Mouse (Mus musculus) spleen, adult 2 months (tissue): ENCODE data around the gene Hpd. TPM values are rescaled to one million over a fixed set of nuclear protein-coding genes. Genes with fewer than 3 reads are reported as not detected.
A peak's percentile ranks its signal among the peaks of the same experiment; 100 is the strongest.
"Not testable (repeated sequence)": the region's sequence is repeated elsewhere in the genome, so short reads cannot be mapped to it uniquely, and the experiment has no call there.

Experiments
- DNase-seq, 2 experiments: peaks; one replicate each; pipeline versions ENCODE4 v3.0.0 to v3.0.0-alpha.2; 2012 to 2021; ENCODE audit warnings: low spot score in 2 of 2, low read depth in 1 of 2
- H3K27ac ChIP-seq: fragments of 200-500 bp; 2 replicates; pipeline ENCODE4 v1.5.1; 2012; ENCODE audit warnings: low read length, inconsistent platforms; ENCODE audit not compliant: insufficient read depth
- H3K27me3 ChIP-seq: fragments of 200-500 bp; 2 replicates; pipeline ENCODE4 v1.6.1; 2012; ENCODE audit warnings: mild to moderate bottlenecking, moderate library complexity, low read length, inconsistent platforms; ENCODE audit not compliant: control insufficient read depth, insufficient read depth
- H3K36me3 ChIP-seq: fragments of 200-500 bp; 2 replicates; pipeline ENCODE4 v1.6.1; 2012; ENCODE audit warnings: mild to moderate bottlenecking, low read length, inconsistent platforms; ENCODE audit not compliant: control insufficient read depth, insufficient read depth
- H3K4me1 ChIP-seq: fragments of 200-500 bp; 2 replicates; pipeline ENCODE4 v1.6.1; 2011; ENCODE audit warnings: inconsistent platforms; ENCODE audit not compliant: control insufficient read depth, insufficient read depth, insufficient read length
- H3K4me3 ChIP-seq: fragments of 200-500 bp; 2 replicates; pipeline ENCODE4 v1.5.1; 2011; ENCODE audit warnings: mild to moderate bottlenecking, inconsistent platforms; ENCODE audit not compliant: insufficient read depth, insufficient read length; ENCODE audit errors: extremely low read depth
- CTCF ChIP-seq: fragments of 200-500 bp; IDR thresholded peaks from 2 replicates; pipeline ENCODE4 v1.5.1; 2011; ENCODE audit warnings: mild to moderate bottlenecking, inconsistent platforms; ENCODE audit not compliant: insufficient read depth, insufficient read length, insufficient replicate concordance; ENCODE audit errors: extremely low read depth
- POLR2A ChIP-seq: fragments of 200-500 bp; IDR thresholded peaks from 2 replicates; pipeline ENCODE4 v1.6.1; 2011; ENCODE audit warnings: low read depth, low read length, inconsistent platforms
- WGBS: fragments of 180-500 bp; shearing (Covaris S2); methylation state at CpG from one replicate; pipeline ENCODE4 v1.1.7; 2018; 5-methylcytosine and 5-hydroxymethylcytosine counted together
- polyA plus RNA-seq: library from polyadenylated mRNA; depleted of rRNA; stranded (reverse); fragments of >200 nt; gene quantifications from 2 replicates; pipeline ENCODE4 v1.2.3, GENCODE M21; 2012; rRNA removed

Hpd gene
- polyA plus RNA-seq, result 0.19 and 0.37 TPM in 2 replicates

GRCm38 (mm10) chr5:123182651-123183050 is at the start of gene Hpd:
Gene Hpd (minus strand): TSS chr5:123182727.
- 88% methylated on average over 10 of the region's 10 CpGs for WGBS
- Histone ChIP-seq H3K27me3 (no peaks in the 10 kb centered on the region), H3K27ac (no peak within 1 kb of the TSS), H3K36me3 (no peaks in the 10 kb centered on the region), H3K4me3 (no peak within 1 kb of the TSS), H3K4me1 (no peaks in the 10 kb centered on the region)
- TF ChIP-seq CTCF, result no peak
- TF ChIP-seq POLR2A, result no peak
- DNase-seq, result no peak

DNA sequence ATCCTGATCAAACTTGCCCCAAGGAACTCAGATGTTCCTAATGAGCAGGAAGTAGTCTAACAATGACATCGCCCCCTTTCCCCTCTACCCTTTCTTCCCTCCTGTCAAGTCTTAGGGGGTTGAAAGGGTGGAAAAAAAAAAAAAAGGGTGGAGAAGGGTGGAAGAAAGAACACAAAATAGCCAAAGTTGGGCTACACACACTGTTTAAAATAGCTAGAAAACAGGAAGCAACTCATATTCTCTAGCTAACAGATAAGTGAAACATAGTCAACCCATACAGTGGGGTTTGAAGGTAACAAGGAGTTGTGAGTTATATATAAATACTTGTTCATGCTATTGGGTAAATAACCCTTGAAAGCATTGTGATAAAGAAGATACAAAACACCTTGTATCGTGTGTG is 49.7 kb upstream of the Hpd start:
- Histone ChIP-seq H3K36me3 (peaks cover 1% of the 10 kb centered on the region; the same call in 1 of the 2 replicates), H3K27me3 (no peaks in the 10 kb centered on the region), H3K4me3 (no peak overlapping the region), H3K27ac (no peak overlapping the region), H3K4me1 (no peaks in the 10 kb centered on the region; the same call in 1 of the 2 replicates)
- TF ChIP-seq CTCF, result no peak
- TF ChIP-seq POLR2A, result no peak
- 87% methylated on average over 2 of the region's 2 CpGs for WGBS
- no peak for DNase-seq

DNA sequence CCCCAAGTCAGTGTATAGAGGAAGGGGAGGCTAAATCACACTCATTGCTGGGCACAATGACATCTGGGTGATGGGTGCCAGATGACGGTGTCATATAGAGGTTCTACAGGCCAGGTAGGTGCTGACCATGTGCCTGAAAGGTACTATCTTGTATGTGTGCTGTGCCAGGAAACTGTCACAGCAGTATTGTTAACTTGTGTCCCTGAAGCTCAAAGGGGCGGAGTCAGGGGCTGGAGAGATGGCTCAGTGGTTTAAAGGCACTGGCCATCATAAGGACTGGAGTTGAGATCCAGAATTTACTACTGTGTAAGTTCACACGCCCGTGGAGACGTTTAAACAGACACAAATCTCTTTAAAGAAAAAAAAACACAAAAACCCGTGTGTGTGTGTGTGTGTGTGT is 46.8 kb upstream of the Hpd start:
- Histone ChIP-seq H3K27me3 (no peaks in the 10 kb centered on the region), H3K4me1 (no peaks in the 10 kb centered on the region; the same call in 1 of the 2 replicates), H3K27ac (no peak overlapping the region), H3K4me3 (no peak overlapping the region), H3K36me3 (no peaks in the 10 kb centered on the region; the same call in 1 of the 2 replicates)
- DNase-seq, result no peak
- WGBS, result 93% methylated on average over 6 of the region's 6 CpGs
- TF ChIP-seq CTCF, result no peak
- TF ChIP-seq POLR2A, result no peak

DNA sequence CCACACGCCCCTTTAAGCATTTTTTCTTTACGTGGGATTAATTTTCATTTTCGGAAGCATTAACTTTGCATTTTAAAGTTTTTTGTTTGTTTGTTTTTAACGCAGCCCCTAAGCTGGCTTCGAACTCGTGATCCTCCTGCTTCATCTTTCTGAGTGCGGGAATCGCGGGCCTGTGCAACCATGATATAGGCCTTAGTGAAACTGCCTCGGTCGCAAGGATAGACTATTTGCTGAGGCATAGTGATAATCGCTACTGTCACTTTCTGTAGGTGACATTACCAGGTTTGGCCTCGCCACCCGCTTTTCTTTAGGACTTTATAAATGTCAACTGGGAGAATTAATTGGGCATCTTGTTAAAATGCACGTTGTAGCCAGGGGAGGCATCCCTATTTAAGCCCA is 46.0 kb upstream of the Hpd start:
- no peaks in the 10 kb centered on the region; the same call in 1 of the 2 replicates for H3K4me1 ChIP-seq
- TF ChIP-seq CTCF, result no peak
- TF ChIP-seq POLR2A, result no peak
- 6% methylated on average over 15 of the region's 15 CpGs for WGBS
- DNase-seq, result no peak
- H3K27ac ChIP-seq, result no peak overlapping the region
- H3K27me3 ChIP-seq, result no peaks in the 10 kb centered on the region
- H3K4me3 ChIP-seq, result peak overlapping the region; percentile 99
- H3K36me3 ChIP-seq, result no peaks in the 10 kb centered on the region; the same call in 1 of the 2 replicates

- TF ChIP-seq CTCF (no peak), POLR2A (0 out of 2 replicates have a peak, but pooled peaks have one; percentile 4)
- Histone ChIP-seq H3K4me3 (peak overlapping the region; percentile 99), H3K36me3 (no peaks in the 10 kb centered on the region; the same call in 1 of the 2 replicates), H3K4me1 (no peaks in the 10 kb centered on the region; the same call in 1 of the 2 replicates), H3K27ac (peak overlapping the region; percentile 50; the same call in 1 of the 2 replicates), H3K27me3 (no peaks in the 10 kb centered on the region)
- WGBS, result 2% methylated on average over 42 of the region's 42 CpGs
- peak; percentile 87 to 93 for DNase-seq
These were observed 45.4 kb upstream of the Hpd start for GRCm38 (mm10) chr5:123227762-123228523.

- DNase-seq, result no peak
- 94% methylated on average over 7 of the region's 7 CpGs for WGBS
- H3K27ac ChIP-seq, result no peak overlapping the region
These were observed 44.3 kb upstream of the Hpd start for GRCm38 (mm10) chr5:123226851-123227250.

GRCm38 (mm10) chr5:123223861-123224260 is 41.3 kb upstream of the Hpd start:
- WGBS, result 65% methylated on average over 6 of the region's 6 CpGs
- not testable (repeated sequence) for H3K27ac ChIP-seq

More at GRCm38 (mm10) chr5:123226851-123227250, 44.3 kb upstream of the Hpd start:
- no peaks in the 10 kb centered on the region for H3K36me3 ChIP-seq
- H3K4me3 ChIP-seq, result no peak overlapping the region
- H3K27me3 ChIP-seq, result no peaks in the 10 kb centered on the region
- H3K4me1 ChIP-seq, result no peaks in the 10 kb centered on the region; the same call in 1 of the 2 replicates
- TF ChIP-seq CTCF, result no peak
- no peak for TF ChIP-seq POLR2A

More at GRCm38 (mm10) chr5:123223861-123224260, 41.3 kb upstream of the Hpd start:
- not testable (repeated sequence) for H3K27me3 ChIP-seq, H3K36me3 ChIP-seq, DNase-seq, H3K4me3 ChIP-seq, H3K4me1 ChIP-seq
